Mouse (Mus musculus) liver, postnatal 0 days (tissue): ENCODE measurements around the gene Dhx30.

Experiments used
- CTCF ChIP-seq: sonication (generic); IDR thresholded peaks from 2 replicates; pipeline ENCODE4 v1.5.1; 2016; ENCODE audit warnings: antibody characterized with exemption, low read depth
- EP300 ChIP-seq: IDR thresholded peaks from 2 replicates; pipeline ENCODE4 v1.6.1; 2016; ENCODE audit warnings: antibody characterized with exemption, low read depth, mild to moderate bottlenecking

GRCm38 (mm10) chr9:110131525-110132197, 14.0 kb upstream of the Dhx30 start:
- TF ChIP-seq CTCF (no peak), EP300 (no peak)
